Mouse (Mus musculus): Measurements from ENCODE around the gene Selenbp1. TPM values are rescaled to one million over a fixed set of nuclear protein-coding genes. Genes with fewer than 3 reads are reported as not detected.
A peak's percentile ranks its signal among the peaks of the same experiment; 100 is the strongest.

Selenbp1 gene
- total RNA-seq (2012; rRNA removed) (0.08 and 0.25 TPM in 2 replicates), total RNA-seq (2014; rRNA removed) (not detected in 2 replicates), polyA plus RNA-seq (2012; ENCODE audit: insufficient read length, low read depth) (not detected in 2 replicates)

DNA sequence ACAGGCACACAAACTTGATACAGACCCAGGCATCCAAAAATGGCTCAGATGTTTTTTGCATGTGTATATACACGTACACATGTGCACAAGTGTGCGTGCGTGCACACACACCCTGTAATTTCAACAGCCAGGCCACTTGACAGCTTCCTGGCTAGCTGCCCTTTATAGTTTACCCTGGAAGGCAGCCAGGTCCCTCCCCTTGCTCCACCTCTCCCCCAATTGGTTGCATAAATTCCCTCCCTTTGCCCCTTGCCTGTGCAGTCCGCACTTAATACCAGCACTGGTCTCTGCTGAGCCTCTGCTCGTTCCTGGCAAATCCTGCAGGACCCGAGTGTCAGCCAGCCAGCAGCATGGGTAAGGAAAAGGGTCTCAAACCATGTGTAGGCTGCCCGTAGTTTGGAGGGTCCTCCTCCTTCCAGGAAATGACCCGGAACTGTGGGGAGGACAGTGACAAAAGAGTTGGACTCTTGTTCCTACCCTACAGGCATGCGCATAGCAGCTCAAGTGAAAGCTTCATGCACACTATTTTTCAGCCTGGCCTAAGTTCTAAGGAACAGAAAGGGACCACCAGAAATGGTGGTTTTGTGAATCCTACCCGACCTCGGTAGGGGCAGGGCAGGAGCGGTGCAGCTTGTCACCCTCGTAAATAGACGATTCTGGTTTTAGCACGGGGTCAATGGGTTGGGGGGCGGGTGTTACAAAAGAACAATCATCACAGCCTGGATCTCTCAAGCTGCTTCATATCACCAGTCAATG, at the start of gene Selenbp1:
TSS of gene Selenbp1 (plus strand) at position 248 of the 756 bp plus-strand sequence.
- H3K27ac ChIP-seq (ENCODE audit: insufficient read depth, low read depth): no peak within 1 kb of the TSS
- H3K4me2 ChIP-seq (ENCODE audit: insufficient read depth, low read depth, poor library complexity, severe bottlenecking): no peak within 1 kb of the TSS
- DNase-seq (ENCODE audit: extremely low read depth): no peak
- no peaks in the 10 kb centered on the region for H3K27me3 ChIP-seq (replicated peaks)
- in situ Hi-C loops (cut with MboI; ENCODE audit: low pct_ligation_motif_present, low pct_unique_long_range_greater_than_20kb, low sequenced_read_pairs): no loop called here
- H3K4me1 ChIP-seq (ENCODE audit: control insufficient read depth in 1 of 2, insufficient read depth in 2 of 2): no peaks in the 10 kb centered on the region; a peak in 1 of 4 replicates
- no peaks in the 10 kb centered on the region for H3K36me3 ChIP-seq (replicated peaks in 1 of 2; ENCODE audit: control insufficient read depth in 1 of 2, insufficient read depth in 1 of 2, low read length in 1 of 2)
- no peak within 1 kb of the TSS for H3K4me3 ChIP-seq (replicated peaks in 1 of 3; ENCODE audit: low read depth in 2 of 3, low read length in 2 of 3, poor library complexity in 1 of 3)
- dilution Hi-C loops (cut with MboI; ENCODE audit: extremely low pct_ligation_motif_present, extremely low pct_unique_long_range_greater_than_20kb, low sequenced_read_pairs): no loop called here
- no peak within 1 kb of the TSS for H3K9ac ChIP-seq (ENCODE audit: insufficient read depth, low read depth)
- H3K9me3 ChIP-seq (replicated peaks; ENCODE audit: low read length): no peaks in the 10 kb centered on the region
- TF ChIP-seq NELFE (IDR thresholded peaks at IDR 0.05; ENCODE audit: low read depth, low read length) (no peak), MAZ (IDR thresholded peaks at IDR 0.05; ENCODE audit: low read depth, low read length) (no peak), RAD21 (IDR thresholded peaks at IDR 0.05; ENCODE audit: low read depth, low read length) (no peak), EP300 (IDR thresholded peaks at IDR 0.05; ENCODE audit: low read length) (no peak), MAFK (IDR thresholded peaks at IDR 0.05; ENCODE audit: insufficient replicate concordance, low read length) (no peak), CHD1 (IDR thresholded peaks at IDR 0.05; ENCODE audit: low read depth, low read length) (no peak), CHD2 (IDR thresholded peaks at IDR 0.05; ENCODE audit: low read length) (no peak), JUN (IDR thresholded peaks at IDR 0.05; ENCODE audit: insufficient read depth, low read depth, low read length) (no peak), RCOR1 (conservative IDR thresholded peaks at IDR 0.05; ENCODE audit: low read depth, low read length) (no peak), MEF2A (IDR thresholded peaks at IDR 0.05; ENCODE audit: borderline replicate concordance, low read depth, low read length) (no peak)
- no peaks in the 10 kb centered on the region for H3K79me2 ChIP-seq (replicated peaks; ENCODE audit: control insufficient read depth, extremely low read depth, insufficient read depth, poor library complexity, severe bottlenecking)

DNA sequence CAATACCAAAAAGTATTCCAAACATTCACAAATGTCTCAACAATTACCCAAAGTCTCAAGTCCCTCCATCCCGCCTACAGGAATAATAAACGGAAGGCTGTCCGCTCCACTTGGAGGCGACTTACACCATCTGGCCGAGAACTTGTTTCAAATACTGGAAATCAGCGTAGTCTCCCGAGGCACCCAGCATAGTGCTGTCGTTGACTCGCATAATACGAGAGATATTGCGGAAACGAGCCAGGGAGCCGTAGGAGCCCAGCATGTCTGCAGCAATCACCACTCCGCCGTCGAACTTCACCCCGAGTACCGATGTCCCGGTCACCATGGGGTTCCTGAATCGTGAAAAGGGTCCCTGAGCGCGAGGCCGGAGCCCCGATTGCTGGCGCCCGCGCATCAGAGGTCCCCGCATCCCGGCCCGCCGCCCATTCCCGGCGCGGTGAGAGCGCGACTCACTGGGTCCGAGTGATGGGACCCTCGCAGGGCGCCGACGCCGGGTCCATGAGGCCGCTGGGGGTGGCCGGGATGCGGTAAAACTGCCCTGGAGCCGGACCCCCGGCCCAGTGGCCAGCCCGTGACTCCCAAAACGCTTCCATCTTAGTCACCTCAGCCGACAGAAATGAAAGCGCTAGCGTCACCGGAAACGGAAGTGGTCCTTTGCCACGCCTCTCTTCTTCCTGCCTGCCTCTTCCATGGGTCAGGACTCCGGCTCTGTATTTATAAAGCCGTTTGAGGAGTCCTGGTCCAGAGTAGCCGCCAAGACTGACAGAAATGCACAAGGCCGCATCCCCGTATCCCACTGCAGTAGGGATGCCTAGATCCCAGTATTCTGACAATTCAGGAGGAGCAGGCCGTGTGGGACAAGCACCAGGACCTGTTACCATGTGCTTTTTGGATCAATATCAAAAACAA, 46.3 kb upstream of the Selenbp1 start, which contains the start of gene Psmb4:
TSS of gene Psmb4 (minus strand) at position 646 of the 909 bp plus-strand sequence.
- Histone ChIP-seq H3K79me2 (replicated peaks; ENCODE audit: control insufficient read depth, extremely low read depth, insufficient read depth, poor library complexity, severe bottlenecking) (peaks cover 16% of the 10 kb centered on the region), H3K27ac (ENCODE audit: insufficient read depth, low read depth) (peak within 1 kb of the TSS; percentile 47), H3K4me1 (ENCODE audit: control insufficient read depth in 1 of 2, insufficient read depth in 2 of 2) (peaks cover 2 to 22% of the 10 kb centered on the region in 2 experiments; a peak in 3 of 4 replicates), H3K36me3 (replicated peaks in 1 of 2; ENCODE audit: control insufficient read depth in 1 of 2, insufficient read depth in 1 of 2, low read length in 1 of 2) (peaks cover 26 to 43% of the 10 kb centered on the region in 2 experiments), H3K4me2 (ENCODE audit: insufficient read depth, low read depth, poor library complexity, severe bottlenecking) (peak within 1 kb of the TSS; percentile 83), H3K4me3 (replicated peaks in 1 of 3; ENCODE audit: low read depth in 2 of 3, low read length in 2 of 3, poor library complexity in 1 of 3) (peak within 1 kb of the TSS; percentile 92 to 99 (median 95)), H3K9me3 (replicated peaks; ENCODE audit: low read length) (no peaks in the 10 kb centered on the region), H3K9ac (ENCODE audit: insufficient read depth, low read depth) (peak within 1 kb of the TSS; percentile 92), H3K27me3 (replicated peaks) (no peaks in the 10 kb centered on the region)
- dilution Hi-C loops (cut with MboI; ENCODE audit: extremely low pct_ligation_motif_present, extremely low pct_unique_long_range_greater_than_20kb, low sequenced_read_pairs) (no loop called here), in situ Hi-C loops (cut with MboI; ENCODE audit: low pct_ligation_motif_present, low pct_unique_long_range_greater_than_20kb, low sequenced_read_pairs) (no loop called here)
- peak; percentile 94 for DNase-seq (ENCODE audit: extremely low read depth)
- TF ChIP-seq JUN (IDR thresholded peaks at IDR 0.05; ENCODE audit: insufficient read depth, low read depth, low read length) (no peak), MXI1 (IDR thresholded peaks at IDR 0.05; ENCODE audit: low read depth, low read length) (peak; percentile 68; the same call in 1 of the 2 replicates), TCF12 (IDR thresholded peaks at IDR 0.05; ENCODE audit: low read depth, low read length) (peak; percentile 96), IRF4 (IDR thresholded peaks at IDR 0.05; ENCODE audit: low read depth, low read length) (peak; percentile 71; the same call in 1 of the 2 replicates), PAX5 (IDR thresholded peaks at IDR 0.05; ENCODE audit: low read length) (no peak), BHLHE40 (IDR thresholded peaks at IDR 0.05; ENCODE audit: low read depth, low read length) (no peak), MAFK (IDR thresholded peaks at IDR 0.05; ENCODE audit: insufficient replicate concordance, low read length) (no peak), KAT2A (IDR thresholded peaks at IDR 0.05; ENCODE audit: insufficient replicate concordance, low read length) (0 out of 2 replicates have a peak, but pooled peaks have one; percentile 49), RAD21 (IDR thresholded peaks at IDR 0.05; ENCODE audit: low read depth, low read length) (no peak), NRF1 (IDR thresholded peaks at IDR 0.05; ENCODE audit: low read depth, low read length) (peak; percentile 18; the same call in 1 of the 2 replicates), EP300 (IDR thresholded peaks at IDR 0.05; ENCODE audit: low read length) (no peak), CHD2 (IDR thresholded peaks at IDR 0.05; ENCODE audit: low read length) (no peak), POLR2AphosphoS2 (IDR thresholded peaks at IDR 0.05; ENCODE audit: low read depth, low read length) (peak; percentile 88; the same call in 1 of the 2 replicates), MAX (IDR thresholded peaks at IDR 0.05; ENCODE audit: low read length) (peak; percentile 83), E2F4 (IDR thresholded peaks at IDR 0.05; ENCODE audit: insufficient replicate concordance, low read depth, low read length) (no peak), USF1 (IDR thresholded peaks at IDR 0.05; ENCODE audit: low read depth, low read length) (no peak), ZNF384 (IDR thresholded peaks at IDR 0.05; ENCODE audit: low read depth, low read length) (no peak), SMC3 (IDR thresholded peaks at IDR 0.05; ENCODE audit: low read depth, low read length) (no peak), ZKSCAN1 (IDR thresholded peaks at IDR 0.05; ENCODE audit: borderline replicate concordance, low read depth, low read length) (no peak), CTCF (conservative IDR thresholded peaks at IDR 0.05 in 1 of 2, IDR thresholded peaks at IDR 0.05 in 1 of 2; ENCODE audit: low read depth in 2 of 2, low read length in 2 of 2) (no peak), ZC3H11A (IDR thresholded peaks at IDR 0.05; ENCODE audit: low read depth, low read length) (no peak), ETS1 (conservative IDR thresholded peaks at IDR 0.05; ENCODE audit: low read depth, low read length) (0 out of 2 replicates have a peak, but pooled peaks have one; percentile 17), NELFE (IDR thresholded peaks at IDR 0.05; ENCODE audit: low read depth, low read length) (peak; percentile 96)

Measured in CH12.LX (cell line).